Mouse (Mus musculus) CH12.LX (cell line): Measurements from ENCODE around the gene Grap2. TPM values are rescaled to one million over a fixed set of nuclear protein-coding genes. Genes with fewer than 3 reads are reported as not detected.
A peak's percentile ranks its signal among the peaks of the same experiment; 100 is the strongest.

Experiments used
- DNase-seq: peaks from one replicate; pipeline ENCODE4 v3.0.0-alpha.2; 2013; ENCODE audit errors: extremely low read depth
- H3K27ac ChIP-seq: 2 replicates; pipeline ENCODE4 v1.5.1; 2012; ENCODE audit warnings: low read depth, mild to moderate bottlenecking, control low read depth, moderate library complexity; ENCODE audit not compliant: insufficient read depth
- H3K27me3 ChIP-seq: replicated peaks from 2 replicates; pipeline ENCODE3; 2012; ENCODE audit warnings: inconsistent platforms
- H3K36me3 ChIP-seq, 2 experiments: replicated peaks in 1 of 2; 2 replicates each; pipeline versions ENCODE3 to v1.6.1; 2012; ENCODE audit warnings: inconsistent platforms in 1 of 2, low read length in 1 of 2, mild to moderate bottlenecking in 1 of 2, mixed read lengths in 1 of 2, moderate library complexity in 1 of 2; ENCODE audit not compliant: control insufficient read depth in 1 of 2, insufficient read depth in 1 of 2
- H3K4me1 ChIP-seq, 2 experiments: 2 replicates each; pipeline ENCODE4 v1.6.1; 2012; ENCODE audit warnings: inconsistent platforms in 1 of 2, moderate library complexity in 1 of 2; ENCODE audit not compliant: insufficient read depth in 2 of 2, control insufficient read depth in 1 of 2
- H3K4me2 ChIP-seq: 2 replicates; pipeline ENCODE4 v1.6.1; 2012; ENCODE audit warnings: low read depth, mild to moderate bottlenecking, control low read depth; ENCODE audit not compliant: poor library complexity, insufficient read depth, severe bottlenecking
- H3K4me3 ChIP-seq, 3 experiments: fragments of 150-350 bp in 1 of 3; sonication (generic) in 1 of 3; replicated peaks in 1 of 3; 2 replicates each; pipeline versions ENCODE3 to v1.5.1; 2011 to 2012; ENCODE audit warnings: low read depth in 2 of 3, low read length in 2 of 3, mild to moderate bottlenecking in 2 of 3, moderate library complexity in 2 of 3, control low read depth in 1 of 3, improper control_type of control experiment in 1 of 3, inconsistent platforms in 1 of 3, mixed read lengths in 1 of 3; ENCODE audit not compliant: poor library complexity in 1 of 3
- H3K79me2 ChIP-seq: replicated peaks from 2 replicates; pipeline ENCODE4 v1.6.1; 2012; ENCODE audit warnings: mild to moderate bottlenecking, moderate library complexity; ENCODE audit not compliant: control insufficient read depth, poor library complexity, insufficient read depth, severe bottlenecking; ENCODE audit errors: extremely low read depth
- H3K9ac ChIP-seq: 2 replicates; pipeline ENCODE4 v1.6.1; 2012; ENCODE audit warnings: low read depth, mild to moderate bottlenecking, control low read depth, moderate library complexity; ENCODE audit not compliant: insufficient read depth
- H3K9me3 ChIP-seq: replicated peaks from 2 replicates; pipeline ENCODE3; 2012; ENCODE audit warnings: low read length, inconsistent platforms, mixed read lengths
- CTCF ChIP-seq, 2 experiments: IDR thresholded peaks in 1 of 2; conservative IDR thresholded peaks in 1 of 2; 2 replicates each; pipeline ENCODE4 v1.5.1; 2011 to 2012; ENCODE audit warnings: low read depth in 2 of 2, low read length in 2 of 2, improper control_type of control experiment in 1 of 2, inconsistent platforms in 1 of 2, mild to moderate bottlenecking in 1 of 2, moderate library complexity in 1 of 2
- E2F4 ChIP-seq: IDR thresholded peaks from 2 replicates; pipeline ENCODE4 v1.6.1; 2011; ENCODE audit warnings: low read depth, low read length, improper control_type of control experiment; ENCODE audit not compliant: insufficient replicate concordance
- EP300 ChIP-seq: IDR thresholded peaks from 2 replicates; pipeline ENCODE4 v1.6.1; 2011; ENCODE audit warnings: low read length, improper control_type of control experiment
- HCFC1 ChIP-seq: IDR thresholded peaks from 2 replicates; pipeline ENCODE4 v1.6.1; 2012; ENCODE audit warnings: low read depth, mild to moderate bottlenecking, inconsistent platforms, low read length, improper control_type of control experiment
- JUND ChIP-seq: conservative IDR thresholded peaks from 2 replicates; pipeline ENCODE4 v1.6.1; 2011; ENCODE audit warnings: low read depth, low read length, improper control_type of control experiment
- KAT2A ChIP-seq: IDR thresholded peaks from 2 replicates; pipeline ENCODE4 v1.6.1; 2012; ENCODE audit warnings: low read length, improper control_type of control experiment, inconsistent platforms; ENCODE audit not compliant: insufficient replicate concordance
- MAZ ChIP-seq: IDR thresholded peaks from 2 replicates; pipeline ENCODE4 v1.6.1; 2012; ENCODE audit warnings: low read depth, mild to moderate bottlenecking, inconsistent platforms, low read length, improper control_type of control experiment, moderate library complexity
- MEF2A ChIP-seq: IDR thresholded peaks from 2 replicates; pipeline ENCODE4 v1.6.1; 2014; ENCODE audit warnings: low read depth, mild to moderate bottlenecking, inconsistent platforms, low read length, improper control_type of control experiment, borderline replicate concordance
- MXI1 ChIP-seq: IDR thresholded peaks from 2 replicates; pipeline ENCODE4 v1.6.1; 2011; ENCODE audit warnings: mild to moderate bottlenecking, low read depth, low read length, improper control_type of control experiment
- MYC ChIP-seq: IDR thresholded peaks from 2 replicates; pipeline ENCODE4 v1.6.1; 2011; ENCODE audit warnings: low read depth, mild to moderate bottlenecking, improper control_type of control experiment, low read length
- NRF1 ChIP-seq: IDR thresholded peaks from 2 replicates; pipeline ENCODE4 v1.6.1; 2014; ENCODE audit warnings: low read depth, mild to moderate bottlenecking, inconsistent platforms, low read length, improper control_type of control experiment, moderate library complexity
- RAD21 ChIP-seq: IDR thresholded peaks from 2 replicates; pipeline ENCODE4 v1.6.1; 2011; ENCODE audit warnings: low read depth, mild to moderate bottlenecking, low read length, improper control_type of control experiment, moderate library complexity
- SMC3 ChIP-seq: IDR thresholded peaks from 2 replicates; pipeline ENCODE4 v1.6.1; 2011; ENCODE audit warnings: low read depth, low read length, improper control_type of control experiment
- UBTF ChIP-seq: IDR thresholded peaks from 2 replicates; pipeline ENCODE4 v1.6.1; 2012; ENCODE audit warnings: low read depth, mild to moderate bottlenecking, inconsistent platforms, low read length, improper control_type of control experiment, moderate library complexity
- ZC3H11A ChIP-seq: IDR thresholded peaks from 2 replicates; pipeline ENCODE4 v1.6.1; 2012; ENCODE audit warnings: low read depth, mild to moderate bottlenecking, inconsistent platforms, low read length, improper control_type of control experiment
- ZNF384 ChIP-seq: IDR thresholded peaks from 2 replicates; pipeline ENCODE4 v1.6.1; 2012; ENCODE audit warnings: low read depth, low read length, improper control_type of control experiment, inconsistent platforms
- dilution Hi-C: fragments of 300-500 bp; cut with MboI; formaldehyde crosslinking; loops from 2 replicates; pipeline ENCODE4 v1.14.3; 2020; ENCODE audit warnings: low sequenced_read_pairs; ENCODE audit not compliant: extremely low pct_unique_long_range_greater_than_20kb, extremely low pct_ligation_motif_present
- in situ Hi-C: fragments of 300-500 bp; cut with MboI; formaldehyde crosslinking; loops from 3 replicates; pipeline ENCODE4 v1.14.3; 2019; ENCODE audit warnings: low sequenced_read_pairs, low pct_ligation_motif_present, low pct_unique_long_range_greater_than_20kb, mixed read lengths
- polyA plus RNA-seq: library from polyadenylated mRNA; unstranded; fragments of >175 nt; gene quantifications from 2 replicates; pipeline ENCODE4 v1.2.1, GENCODE M21; 2012; ENCODE audit warnings: low read depth; ENCODE audit not compliant: insufficient read length
- total RNA-seq, 2 experiments: library from RNA; depleted of rRNA; stranded (reverse); fragments of 300-350 nt in 1 of 2; fragments of >200 nt in 1 of 2; gene quantifications; 2 replicates each; pipeline ENCODE4 v1.2.3; 2012 to 2014

Gene Grap2
- total and polyA plus RNA-seq, 3 experiments, result 1.5 to 6.2 (median 5.0) TPM

GRCm38 (mm10) chr15:80545430-80545829, 27.0 kb upstream of the Grap2 start:
- in situ Hi-C loops, result no loop called here
- Histone ChIP-seq H3K36me3 (no peaks in the 10 kb centered on the region), H3K4me3 (no peak overlapping the region), H3K79me2 (no peaks in the 10 kb centered on the region), H3K4me2 (no peak overlapping the region), H3K27me3 (no peaks in the 10 kb centered on the region), H3K9ac (no peak overlapping the region), H3K4me1 (peaks cover 7 to 30% of the 10 kb centered on the region in 2 experiments; a peak in 3 of 4 replicates), H3K9me3 (no peaks in the 10 kb centered on the region), H3K27ac (no peak overlapping the region)
- dilution Hi-C loops, result no loop called here
- TF ChIP-seq JUND (no peak), MXI1 (no peak), CTCF (conservative IDR thresholded peaks at IDR 0.05 in 1 of 2, IDR thresholded peaks at IDR 0.05 in 1 of 2; ENCODE audit: low read depth in 2 of 2, low read length in 2 of 2) (no peak), MEF2A (no peak), MYC (no peak), UBTF (no peak), EP300 (no peak), RAD21 (no peak), ZNF384 (no peak), KAT2A (no peak), HCFC1 (no peak), SMC3 (no peak), NRF1 (no peak), E2F4 (no peak), MAZ (no peak)
- no peak for DNase-seq

- H3K4me1 ChIP-seq, result peaks cover 0 to 4% of the 10 kb centered on the region in 2 experiments; a peak in 1 of 4 replicates
- dilution Hi-C loops (no loop called here), in situ Hi-C loops (no loop called here)
- no peak overlapping the region for H3K4me3 ChIP-seq
- no peaks in the 10 kb centered on the region for H3K36me3 ChIP-seq
- no peak overlapping the region for H3K4me2 ChIP-seq
- H3K27ac ChIP-seq, result no peak overlapping the region
- H3K9me3 ChIP-seq, result no peaks in the 10 kb centered on the region
- no peak for DNase-seq
- H3K79me2 ChIP-seq, result no peaks in the 10 kb centered on the region
- H3K27me3 ChIP-seq, result no peaks in the 10 kb centered on the region
- H3K9ac ChIP-seq, result no peak overlapping the region
- TF ChIP-seq RAD21 (peak; percentile 31), ZC3H11A (no peak), SMC3 (peak; percentile 26), CTCF (conservative IDR thresholded peaks at IDR 0.05 in 1 of 2, IDR thresholded peaks at IDR 0.05 in 1 of 2; ENCODE audit: low read depth in 2 of 2, low read length in 2 of 2) (peak in 1 of 2 experiments; percentile 43; a peak in 1 of 4 replicates)
Measured at GRCm38 (mm10) chr15:80554860-80555822, 17.3 kb upstream of the Grap2 start.
